Mouse (Mus musculus) left cerebral cortex, adult 11 months (tissue): Measurements from ENCODE around the gene Elavl1.
A peak's percentile ranks its signal among the peaks of the same experiment; 100 is the strongest.
"Not testable (repeated sequence)": the region's sequence is repeated elsewhere in the genome, so short reads cannot be mapped to it uniquely, and the experiment has no call there.

Experiments
- DNase-seq: peaks from one replicate; pipeline ENCODE4 v3.0.0; 2022; ENCODE audit warnings: low spot score

Elavl1 gene

DNA sequence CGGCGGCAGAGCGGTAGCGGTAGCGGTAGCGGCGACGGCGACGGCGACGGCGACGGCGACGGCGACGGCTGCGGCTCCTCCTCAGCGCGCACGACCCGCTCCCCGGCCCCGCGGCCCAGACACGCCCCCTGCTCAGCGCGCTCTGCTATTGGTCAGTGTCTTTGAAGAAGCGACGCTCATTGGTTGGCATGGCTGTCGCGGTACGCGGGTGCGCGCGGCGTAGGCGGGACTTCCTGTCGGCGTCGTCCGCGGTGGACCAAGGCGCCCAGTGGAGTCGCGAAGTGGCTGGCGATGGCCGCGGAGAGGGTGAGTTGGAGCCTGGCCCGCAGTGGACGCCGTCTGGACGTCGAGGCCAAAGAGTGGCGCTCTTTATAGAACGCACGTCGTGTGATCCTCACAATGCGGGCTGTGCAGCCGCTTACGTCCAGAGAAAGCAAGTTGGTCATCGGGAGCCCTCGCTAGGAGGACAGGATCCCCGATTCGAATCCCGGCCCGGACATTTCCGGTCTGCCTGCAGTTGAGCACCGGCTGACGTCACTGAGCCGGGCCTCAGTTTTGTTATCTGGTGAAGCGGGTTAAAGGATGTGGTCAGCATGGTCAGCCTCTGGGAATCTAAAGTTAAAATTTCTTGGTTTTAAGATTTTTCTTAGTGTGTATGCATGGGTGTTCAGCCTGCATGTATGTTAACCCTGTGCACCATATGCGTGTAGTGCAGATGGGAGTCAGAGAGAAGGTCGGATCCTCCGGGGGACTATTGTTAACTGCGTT lies at the start of gene Elavl1, which contains the start of gene Ccl25:
TSS of gene Elavl1 (minus strand) at position 431 of the 768 bp plus-strand sequence.
TSS of gene Ccl25 (plus strand) at position 228 of the 768 bp plus-strand sequence.
- DNase-seq: peak; percentile 96

DNA sequence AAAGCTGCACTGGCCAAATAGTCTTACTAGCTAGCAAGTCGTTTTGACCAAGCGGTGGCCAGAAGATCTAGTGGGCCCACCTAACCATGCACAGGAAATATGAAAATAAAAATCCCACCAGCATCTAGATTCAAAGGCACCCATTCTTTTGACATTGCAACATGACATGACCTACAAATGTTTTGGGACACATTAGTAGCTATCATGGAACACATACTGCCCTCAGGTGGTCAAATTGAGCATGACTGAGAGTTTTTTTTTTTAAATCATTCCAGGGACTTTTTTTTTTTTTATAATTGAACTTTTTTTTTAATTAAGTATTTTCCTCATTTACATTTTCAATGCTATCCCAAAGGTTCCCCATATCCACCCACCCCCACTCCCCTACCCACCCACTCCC lies 47.4 kb upstream of the Elavl1 start:
- no peak for DNase-seq

DNA sequence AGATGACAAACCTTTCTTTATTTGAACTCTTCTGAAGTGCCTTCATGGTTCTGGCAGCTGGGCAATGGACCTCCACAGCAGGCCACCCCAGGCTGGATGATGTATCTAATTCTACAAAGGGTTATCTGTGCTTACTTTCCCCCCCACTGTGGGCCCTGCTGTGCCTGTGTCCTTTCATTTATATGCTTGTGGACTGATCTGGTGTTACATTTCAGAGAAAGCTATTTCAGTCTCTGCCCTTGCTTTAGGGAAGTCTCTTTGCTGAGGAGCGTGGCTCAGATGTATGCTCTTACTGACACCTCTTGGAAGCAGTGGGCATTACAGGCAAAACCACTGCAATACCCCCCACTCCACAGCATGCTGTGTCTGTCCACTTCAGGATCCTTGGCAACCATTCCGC lies 44.9 kb upstream of the Elavl1 start:
- DNase-seq: no peak

DNA sequence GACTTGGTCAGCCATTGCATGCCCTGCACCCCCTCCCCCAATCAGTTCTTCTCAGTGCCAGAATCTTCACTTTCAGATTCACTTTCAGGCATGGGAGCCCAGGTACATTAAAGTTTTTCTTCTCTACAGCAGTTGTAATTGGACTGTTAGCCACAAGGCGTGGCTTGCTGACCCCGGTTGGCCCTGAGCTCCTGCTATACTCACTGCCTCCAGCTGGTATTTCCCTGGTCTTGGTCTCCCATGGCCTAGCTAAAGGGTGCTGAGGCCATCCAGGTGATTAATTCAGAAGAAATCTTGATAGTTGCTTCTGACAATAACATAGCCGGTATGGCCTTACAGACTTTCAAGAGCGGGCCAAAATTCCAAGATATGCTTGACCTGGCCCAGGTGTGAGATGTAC lies 43.3 kb upstream of the Elavl1 start:
- DNase-seq: no peak

DNA sequence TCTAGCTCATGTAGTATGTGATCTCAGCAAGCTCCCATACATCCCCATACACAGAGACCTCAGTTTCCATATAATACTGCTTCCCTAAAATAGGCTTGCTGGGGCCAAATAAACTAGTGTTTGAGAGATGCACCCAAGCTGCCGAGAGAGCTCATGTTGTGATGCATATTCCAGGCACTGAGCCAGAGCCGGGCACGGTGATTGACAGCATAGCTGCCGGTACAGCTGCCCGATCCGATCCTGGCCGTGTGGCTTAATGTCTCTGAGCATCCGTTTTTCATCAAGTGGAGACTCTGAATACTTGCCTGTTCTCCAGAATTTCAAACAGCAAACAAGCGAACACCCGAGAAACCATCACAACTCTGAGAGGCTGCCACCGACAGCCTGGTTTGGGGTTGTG lies 42.6 kb upstream of the Elavl1 start:
- DNase-seq: no peak

DNA sequence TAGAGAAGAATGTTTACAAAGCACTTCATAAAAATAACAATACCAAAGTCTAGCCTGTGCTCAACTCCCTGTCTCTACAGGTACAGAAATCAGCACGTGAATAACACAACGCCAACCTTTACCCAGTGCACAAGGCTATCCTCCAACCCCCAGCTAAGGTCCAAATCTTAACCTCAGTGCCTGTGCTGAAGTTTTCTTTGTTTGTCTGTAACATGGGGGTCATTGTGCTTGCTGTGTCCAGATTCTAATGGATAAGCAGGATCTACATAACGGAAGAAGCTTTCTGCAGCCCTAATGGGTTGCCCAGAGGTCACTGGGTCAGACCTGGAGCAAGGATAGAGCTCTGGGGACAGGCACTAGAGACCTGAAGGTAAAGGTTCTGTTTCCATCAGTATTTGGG lies 41.0 kb upstream of the Elavl1 start:
- no peak for DNase-seq

DNA sequence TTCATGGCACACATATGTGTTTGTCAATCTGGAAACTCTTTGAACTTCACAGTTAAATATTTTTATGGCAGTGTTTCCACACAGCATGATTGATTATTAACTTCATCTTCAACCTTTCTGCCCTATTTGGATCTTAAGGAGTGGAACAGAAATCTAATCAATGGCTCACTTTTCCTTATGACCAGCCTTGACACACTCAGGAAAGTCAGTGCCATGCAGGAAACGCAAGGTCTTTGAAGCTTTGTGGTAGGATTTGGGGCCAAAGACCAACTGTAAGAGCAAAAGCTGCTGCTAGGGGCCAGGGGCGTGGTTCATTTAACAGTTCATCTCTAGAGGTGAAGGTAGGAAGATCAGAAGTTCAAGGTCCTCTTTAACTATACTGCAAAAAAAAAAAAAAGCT lies 35.7 kb upstream of the Elavl1 start:
- no peak for DNase-seq

DNA sequence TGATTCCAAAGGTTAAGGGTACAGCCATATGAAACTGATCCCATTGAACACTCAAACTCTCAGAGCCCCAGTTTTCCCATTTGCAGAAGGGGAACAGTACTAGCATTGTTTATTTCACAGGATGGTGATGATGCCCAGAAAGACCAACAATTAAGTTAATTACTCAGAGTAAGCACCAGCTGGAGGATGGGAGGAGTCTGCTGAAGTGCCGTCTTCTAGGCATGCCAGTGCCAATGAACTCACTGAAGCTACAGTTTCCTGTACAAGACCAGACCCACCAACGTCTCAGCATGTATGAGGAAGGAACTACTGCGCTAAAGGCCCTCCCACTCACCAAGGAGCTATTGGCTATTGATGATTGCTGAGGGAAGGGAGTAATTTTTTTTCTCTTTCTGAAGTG lies 34.1 kb upstream of the Elavl1 start:
- no peak for DNase-seq

DNA sequence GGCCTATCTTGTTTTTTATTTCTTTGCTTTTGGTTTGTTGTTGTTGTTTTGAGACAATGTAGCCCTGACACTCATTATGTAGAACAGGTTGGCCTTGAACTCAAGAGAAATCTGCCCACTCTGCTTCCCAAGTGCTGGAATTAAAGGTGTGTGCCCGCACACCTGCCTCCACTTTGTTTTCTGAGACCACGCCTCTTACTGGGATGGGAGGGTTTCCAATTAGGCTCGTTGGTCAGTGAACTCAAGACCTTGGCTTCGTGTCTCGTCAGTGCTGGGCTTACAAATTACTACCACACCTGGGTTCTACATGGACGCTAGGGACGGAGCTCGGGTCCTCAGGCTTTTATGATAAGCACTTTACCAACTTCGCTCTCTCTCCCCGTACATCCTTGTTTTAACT lies 30.2 kb upstream of the Elavl1 start:
- no peak for DNase-seq

DNA sequence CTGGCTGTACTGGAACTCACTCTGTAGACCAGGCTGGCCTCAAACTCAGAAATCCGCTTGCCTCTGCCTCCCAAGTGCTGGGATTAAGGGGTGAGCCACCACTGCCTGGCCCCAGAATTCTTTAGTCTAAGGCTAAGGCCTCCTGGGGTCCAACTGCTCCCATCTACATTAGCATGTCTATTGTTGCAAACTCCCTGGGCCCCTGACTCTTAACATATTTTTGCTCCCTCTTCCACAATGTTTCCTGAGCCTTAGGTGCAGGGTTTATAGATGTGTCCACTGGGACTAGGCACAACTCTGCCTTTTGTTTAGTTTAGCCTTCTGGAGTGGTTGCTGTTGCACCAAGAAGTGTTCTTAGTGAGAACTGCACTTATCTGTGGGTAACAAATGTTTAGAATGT lies 29.3 kb upstream of the Elavl1 start:
- DNase-seq: no peak

DNA sequence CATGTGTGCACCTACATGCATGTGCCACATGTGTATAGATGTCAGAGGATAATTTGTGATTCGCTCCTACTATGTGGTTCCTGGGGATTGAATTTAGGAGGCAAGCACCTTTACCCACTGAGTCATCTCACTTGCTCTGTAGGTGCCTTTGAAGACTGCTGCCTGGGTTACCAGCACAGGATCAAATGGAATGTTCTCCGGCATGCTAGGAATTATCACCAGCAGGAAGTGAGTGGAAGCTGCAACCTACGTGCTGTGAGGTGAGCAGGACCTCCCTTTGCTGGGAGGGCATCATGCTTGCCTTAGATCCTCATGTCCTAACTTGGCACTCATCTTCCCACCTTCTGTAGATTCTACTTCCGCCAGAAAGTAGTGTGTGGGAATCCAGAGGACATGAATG lies 28.5 kb upstream of the Elavl1 start:
- DNase-seq: no peak

DNA sequence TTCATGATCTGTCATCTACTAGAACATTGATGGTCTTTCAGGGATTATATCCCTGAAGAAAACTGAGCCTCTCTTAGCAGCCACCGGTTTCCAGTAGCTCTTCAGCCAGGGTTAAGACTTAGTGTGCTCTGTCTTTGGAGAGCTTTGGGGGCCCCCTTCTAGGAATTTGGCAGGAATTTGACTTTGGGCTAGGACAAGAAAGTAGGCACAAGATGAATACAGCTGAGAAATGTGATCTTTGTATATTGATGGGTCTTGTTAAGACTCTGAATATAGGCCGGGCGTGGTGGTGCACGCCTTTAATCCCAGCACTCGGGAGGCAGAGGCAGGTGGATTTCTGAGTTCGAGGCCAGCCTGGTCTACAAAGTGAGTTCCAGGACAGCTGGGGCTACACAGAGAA lies 27.3 kb upstream of the Elavl1 start:
- DNase-seq: not testable (repeated sequence)

DNA sequence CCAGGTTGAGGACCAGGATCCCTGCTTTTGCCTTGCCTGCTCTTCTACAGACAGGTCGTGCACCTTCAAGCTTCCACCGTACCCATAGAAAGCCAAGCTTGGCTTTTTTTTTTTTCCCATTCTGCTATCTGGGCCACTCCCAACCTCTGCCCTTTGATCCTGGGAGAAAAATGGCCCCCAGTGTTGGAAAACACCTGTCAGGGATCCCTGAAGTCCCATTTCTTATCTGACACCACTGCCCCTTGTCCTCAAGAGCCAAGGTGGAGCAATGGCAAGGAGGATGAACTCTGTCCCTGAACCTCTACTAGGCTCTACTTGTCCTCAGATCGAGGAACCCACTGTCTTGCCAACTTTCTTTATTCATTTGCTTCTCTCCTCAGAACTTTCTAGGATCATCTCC lies 25.4 kb upstream of the Elavl1 start:
- no peak for DNase-seq

DNA sequence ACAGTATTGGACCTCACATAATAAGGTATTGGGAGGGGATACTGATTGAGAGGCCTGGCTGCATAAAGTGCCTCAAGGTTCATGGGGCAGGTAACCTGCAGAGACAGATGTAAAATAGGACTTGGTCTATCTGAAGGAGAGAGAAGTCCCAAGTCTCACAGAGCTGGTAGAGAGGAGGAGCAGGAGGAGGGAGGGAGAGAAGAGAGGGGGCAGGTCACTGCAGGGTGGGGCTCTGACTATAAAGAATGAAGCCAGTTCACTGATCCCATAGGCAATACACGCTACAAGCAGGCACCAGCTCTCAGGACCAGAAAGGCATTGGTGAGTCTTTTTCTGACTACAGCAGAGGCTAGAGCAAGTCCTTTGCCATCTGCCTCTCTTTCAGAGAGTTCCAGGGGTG lies 24.1 kb upstream of the Elavl1 start:
- no peak for DNase-seq

DNA sequence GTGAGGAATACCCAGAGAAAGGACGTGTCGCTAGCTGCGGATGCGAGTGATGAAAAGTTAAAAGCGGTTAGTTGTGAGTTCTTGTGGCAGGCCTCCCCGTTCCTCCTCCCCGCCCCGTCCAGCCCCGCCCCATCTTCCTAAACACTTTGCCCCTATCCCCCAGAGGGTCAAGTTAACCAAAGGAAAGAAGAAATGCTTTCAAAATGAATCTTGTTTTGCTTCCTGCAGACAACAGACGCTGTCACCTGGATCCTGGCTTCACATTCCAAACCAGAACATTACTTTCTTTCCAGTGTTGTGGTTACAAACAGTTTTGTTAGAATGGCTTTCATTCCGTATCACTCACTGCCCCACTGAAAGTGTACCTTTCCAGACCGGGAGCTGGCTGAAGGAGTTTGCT lies 23.1 kb upstream of the Elavl1 start:
- DNase-seq: no peak

DNA sequence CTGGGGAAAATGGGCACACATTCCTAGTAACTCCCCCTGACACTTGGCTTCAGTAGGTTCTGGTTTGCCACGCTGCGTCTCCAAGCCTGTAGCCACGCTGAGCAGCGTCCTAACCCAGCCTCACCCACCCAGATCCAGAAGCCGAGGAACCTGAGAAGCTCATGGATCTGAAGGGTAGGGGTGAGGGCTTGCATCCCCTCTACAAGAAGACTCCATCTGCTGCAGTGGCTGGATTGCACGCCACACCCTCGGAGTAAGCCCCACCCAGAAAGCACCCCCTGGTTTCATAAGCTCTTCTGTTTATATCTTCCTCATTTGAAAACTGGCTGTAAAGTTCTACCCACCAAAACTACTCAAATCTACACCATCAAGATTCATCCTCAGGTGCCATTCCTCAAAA lies 22.4 kb upstream of the Elavl1 start:
- no peak for DNase-seq

DNA sequence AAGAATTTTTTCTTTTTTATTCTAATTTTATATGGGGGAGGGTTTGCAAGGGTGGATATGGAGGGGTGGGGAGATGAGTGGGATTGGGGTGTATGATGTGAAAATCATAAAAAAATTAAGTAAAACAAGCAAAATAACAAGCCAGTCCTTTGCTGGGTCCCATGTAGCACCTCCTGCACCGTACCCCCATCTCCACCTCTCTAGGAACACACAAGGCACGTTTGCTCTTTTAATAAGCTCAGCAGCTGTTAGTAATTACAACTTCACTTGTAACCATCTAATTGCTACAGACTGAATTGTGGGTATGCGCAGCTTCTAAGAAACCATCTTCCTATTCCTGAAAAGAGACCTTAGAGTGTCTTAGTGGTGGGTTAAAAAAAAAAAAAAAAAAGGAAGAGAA lies 15.0 kb upstream of the Elavl1 start:
- DNase-seq: no peak

DNA sequence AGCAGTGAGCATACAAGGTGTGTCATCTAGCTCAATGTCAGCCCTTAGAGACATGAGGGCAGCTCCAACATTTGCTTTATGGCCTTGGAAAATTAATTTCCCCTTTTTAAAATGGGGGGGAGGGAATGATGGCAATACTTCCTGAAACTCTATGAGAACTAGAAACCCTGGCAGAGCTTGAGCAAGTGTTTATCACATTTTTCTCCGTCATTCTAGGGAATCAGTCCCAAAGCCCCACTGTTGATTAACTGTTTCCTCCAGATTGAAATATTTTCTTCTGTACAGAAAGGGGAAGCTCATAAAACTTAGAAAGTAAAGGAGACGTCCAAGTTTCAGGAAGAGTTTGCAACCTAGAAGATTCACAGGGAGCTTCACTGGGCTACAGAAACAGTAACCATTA lies 10.5 kb upstream of the Elavl1 start:
- no peak for DNase-seq

DNA sequence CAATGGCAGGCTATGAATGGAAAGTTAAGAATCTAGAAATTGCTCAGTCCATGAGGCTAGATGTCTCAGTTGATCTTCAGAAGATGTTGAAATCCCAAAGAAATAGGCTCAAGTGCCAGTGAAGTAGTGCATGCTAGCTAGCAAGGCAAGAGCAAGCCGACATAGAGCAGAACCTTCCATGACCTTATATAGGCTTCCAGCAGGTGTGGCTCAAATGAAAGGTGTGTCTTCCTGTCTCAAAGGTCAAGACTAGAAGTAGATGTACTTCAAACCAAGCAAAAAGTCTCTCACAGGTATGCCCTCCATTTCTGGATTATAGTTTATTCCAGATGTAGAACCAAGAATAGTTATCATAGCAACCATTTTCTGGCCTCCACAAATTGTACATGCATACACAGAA lies 8.8 kb upstream of the Elavl1 start:
- DNase-seq: no peak

DNA sequence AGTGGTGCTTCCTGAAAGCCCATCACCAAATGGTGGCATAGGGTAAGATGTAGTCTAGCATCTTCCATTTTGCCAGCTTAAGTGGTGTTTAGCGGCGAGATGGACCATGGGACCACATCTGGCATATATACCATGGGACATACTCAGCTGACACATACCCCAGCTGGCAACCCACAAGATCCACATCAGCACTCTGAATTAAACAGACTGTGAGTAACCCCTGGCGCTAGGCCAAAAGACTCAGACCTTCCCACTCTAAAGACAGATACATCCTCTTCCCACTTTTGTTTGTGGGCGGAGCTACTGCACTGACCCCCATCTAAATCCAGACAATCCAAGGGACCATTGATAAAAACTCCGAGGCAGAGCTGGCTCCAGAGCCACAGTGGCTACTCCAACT lies 3.8 kb upstream of the Elavl1 start:
- no peak for DNase-seq

DNA sequence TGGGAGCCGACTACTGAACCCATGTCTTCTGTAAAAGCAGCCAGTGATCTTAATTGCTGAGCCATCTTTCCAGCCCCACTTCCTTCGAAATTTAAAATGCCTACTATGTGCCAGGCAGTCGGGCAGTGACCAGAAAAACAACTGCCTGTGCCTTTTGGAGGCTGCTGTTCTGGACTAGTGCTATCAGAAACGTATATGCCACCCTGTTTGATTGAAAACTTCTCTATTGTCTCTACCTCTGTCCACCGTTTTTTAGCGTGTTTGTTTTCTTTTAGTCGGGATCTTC lies 481 bp upstream of the Elavl1 start:
- no peak for DNase-seq

DNA sequence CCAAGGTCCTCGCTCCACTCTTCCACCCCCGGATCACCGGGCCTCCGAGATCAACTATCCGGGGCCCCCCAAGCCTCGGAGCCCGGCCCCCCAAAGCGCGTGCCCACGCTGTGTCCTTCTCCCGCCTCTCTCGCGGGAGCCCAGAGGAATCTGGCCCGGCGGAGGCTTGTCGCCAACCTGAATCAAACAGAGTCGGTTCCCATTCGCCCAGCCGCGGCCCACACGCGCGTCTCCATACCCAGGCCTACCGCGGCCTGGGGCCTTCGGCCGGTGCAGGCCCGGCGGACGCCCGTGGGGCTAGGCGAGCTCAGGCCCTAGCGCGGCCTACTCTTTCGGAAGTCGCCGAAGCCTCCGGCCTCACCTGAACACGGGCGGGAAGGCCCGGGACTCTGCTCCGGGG lies 688 bp downstream of the Elavl1 start:
- DNase-seq: no peak

DNA sequence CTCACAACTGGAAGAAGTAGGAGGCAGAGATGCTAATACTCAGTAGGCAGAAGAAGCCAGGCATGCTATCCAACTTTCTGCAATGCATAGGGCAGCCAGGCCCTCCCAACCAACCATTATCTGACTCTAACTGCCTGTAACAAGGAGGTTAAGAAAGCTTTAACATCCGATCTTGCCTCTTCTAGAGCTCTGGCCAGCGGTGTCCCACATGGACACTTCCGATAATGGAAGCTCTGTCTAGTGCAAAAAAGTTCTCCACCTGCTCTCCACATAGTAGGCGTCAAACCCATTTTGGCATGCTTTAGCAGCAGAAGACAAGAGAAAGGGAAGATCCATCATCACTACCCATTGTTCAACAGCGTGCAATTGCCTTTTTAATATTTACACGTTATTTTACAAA lies 1.3 kb downstream of the Elavl1 start:
- DNase-seq: no peak

DNA sequence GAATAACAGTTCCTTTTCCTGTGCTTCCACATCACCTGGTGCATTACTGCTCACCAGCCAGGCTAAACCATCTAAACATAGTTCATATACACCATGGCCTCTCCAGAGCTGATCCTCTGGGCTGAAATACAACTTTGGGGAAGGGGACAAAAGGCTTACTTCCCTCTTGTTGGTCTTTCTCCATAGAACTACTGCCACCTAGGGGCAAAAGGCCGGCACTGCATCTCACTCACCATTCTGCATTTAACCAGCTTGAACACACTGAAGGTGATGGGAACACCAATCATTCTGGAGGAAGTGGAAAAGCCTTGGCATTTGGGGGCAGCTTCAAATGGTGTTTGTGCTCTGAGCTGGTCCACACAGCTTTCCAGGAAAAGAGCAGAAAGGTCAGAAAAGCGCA lies 2.7 kb downstream of the Elavl1 start:
- peak; percentile 68 for DNase-seq

DNA sequence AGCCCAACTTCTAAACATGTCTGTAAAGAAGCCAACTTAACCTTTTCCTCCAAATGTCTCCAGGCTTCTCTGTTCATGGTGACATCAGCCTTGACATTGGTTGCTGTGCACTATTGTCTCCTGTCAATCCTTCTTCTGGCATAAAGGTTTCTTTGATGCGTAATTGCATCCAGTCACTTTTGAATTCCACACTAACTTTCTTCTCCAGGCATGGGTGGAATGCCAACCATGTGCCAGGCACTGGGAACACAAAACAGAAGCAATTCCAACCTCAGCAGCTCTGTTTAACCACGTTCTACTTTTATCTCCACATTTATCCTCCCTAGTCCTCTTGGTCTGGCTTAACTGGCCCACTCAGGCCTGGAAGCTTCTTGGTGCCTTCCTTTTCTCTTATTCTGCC lies 4.2 kb downstream of the Elavl1 start:
- DNase-seq: no peak
